Mouse (Mus musculus) c-Kit-negative CD71-positive TER-119-positive erythroid progenitor cells, embryonic 14.5 days (primary cell): ENCODE results near the gene Tifab.

Experiments used
- DNase-seq: peaks from one replicate; pipeline ENCODE4 v3.0.0-alpha.2; 2013; ENCODE audit warnings: low read depth, low spot score

Tifab gene

DNA sequence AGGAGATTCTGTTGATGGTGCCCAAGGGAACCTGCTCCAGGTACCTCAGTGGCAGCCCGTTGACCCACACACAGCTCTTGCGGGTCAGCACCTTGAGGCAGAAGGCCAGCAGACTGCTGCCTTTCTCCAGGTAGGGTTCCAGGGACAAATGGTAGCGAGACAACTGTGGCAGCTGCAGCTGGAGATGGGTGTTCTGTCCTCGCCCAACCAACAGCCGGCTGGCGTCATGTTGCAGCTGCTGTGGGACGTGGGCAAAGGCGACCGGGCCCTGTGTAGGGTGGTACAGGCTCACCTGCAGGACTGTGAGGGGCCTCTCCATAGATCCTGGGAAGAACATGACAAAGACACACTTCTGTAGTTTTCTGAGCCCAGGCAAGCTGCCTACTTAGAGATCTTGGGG lies 2.4 kb downstream of the Tifab start:
- no peak for DNase-seq

GRCm38 (mm10) chr13:56175848-56176247 lies 2.8 kb downstream of the Tifab start:
- no peak for DNase-seq

DNA sequence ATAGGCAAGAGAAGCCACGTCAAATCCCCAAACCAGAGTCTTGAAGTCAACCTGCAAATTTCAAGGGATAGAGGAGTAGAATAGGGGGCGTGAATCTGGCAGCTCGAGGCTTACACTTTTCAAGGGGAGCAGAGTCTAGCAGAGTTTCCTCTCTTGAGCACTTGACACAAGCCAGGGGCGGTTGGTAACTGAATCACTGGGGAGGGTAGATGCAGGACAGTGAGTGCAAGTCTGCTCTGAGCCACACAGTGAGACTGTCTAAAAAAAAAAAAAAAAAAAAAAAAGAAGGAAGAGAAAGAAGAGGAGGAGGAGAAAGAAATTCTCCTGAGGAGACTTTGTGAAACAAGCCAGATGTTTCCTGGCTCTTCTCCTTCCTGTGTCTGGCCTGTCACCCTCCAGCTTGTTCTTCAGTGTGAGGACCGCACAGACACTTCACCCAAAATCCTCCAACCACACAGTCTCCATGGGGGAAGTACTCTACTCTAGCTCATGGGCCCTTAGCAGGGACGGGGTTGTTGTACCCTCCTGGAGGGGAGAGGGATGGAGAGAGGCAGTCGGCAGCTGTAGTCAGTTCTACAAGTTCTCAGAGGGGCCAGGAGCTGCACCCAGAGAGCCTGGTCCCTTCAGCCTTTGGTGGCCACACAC lies 5.7 kb downstream of the Tifab start:
- no peak for DNase-seq

DNA sequence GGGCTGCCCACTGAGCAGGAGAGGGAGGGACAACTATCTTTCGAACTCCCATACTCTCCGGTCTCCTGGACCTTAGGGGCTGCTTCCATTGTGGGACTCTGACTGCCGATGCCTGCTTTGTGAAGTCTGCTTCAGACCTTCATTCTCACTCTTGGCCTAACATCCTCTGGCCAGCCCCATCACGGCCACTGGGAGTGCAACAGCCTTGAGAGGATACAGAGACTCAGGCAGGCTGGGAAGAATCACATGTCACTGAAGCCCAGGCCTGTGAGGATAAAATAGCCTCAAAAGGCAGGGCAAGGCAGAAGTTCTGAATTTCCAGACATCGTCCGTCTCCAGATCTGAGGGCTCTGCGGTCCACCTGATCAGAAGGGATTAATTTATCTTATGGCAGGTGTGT lies 6.6 kb downstream of the Tifab start:
- no peak for DNase-seq

DNA sequence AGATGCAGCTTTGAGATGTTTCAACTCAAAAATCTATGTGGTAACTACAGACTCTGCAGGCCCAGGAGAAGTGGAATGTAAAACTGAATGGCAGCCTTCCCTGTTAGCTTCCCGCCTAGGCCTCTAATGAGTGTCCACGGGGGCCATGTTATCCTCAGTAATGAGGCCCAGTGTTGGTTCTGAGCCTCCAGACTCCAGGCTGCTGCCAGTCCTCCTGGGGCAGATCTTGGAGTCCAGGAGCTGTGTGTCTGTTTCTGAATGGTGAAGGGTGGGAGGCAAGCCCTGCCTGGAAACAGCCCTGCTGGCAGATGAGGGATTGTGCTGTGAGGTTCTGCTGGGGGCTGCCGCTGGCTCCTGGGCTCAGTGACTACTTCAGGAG lies 10.3 kb downstream of the Tifab start:
- DNase-seq = no peak

- no peak for DNase-seq
These were observed 11.0 kb downstream of the Tifab start for GRCm38 (mm10) chr13:56167446-56168402.

DNA sequence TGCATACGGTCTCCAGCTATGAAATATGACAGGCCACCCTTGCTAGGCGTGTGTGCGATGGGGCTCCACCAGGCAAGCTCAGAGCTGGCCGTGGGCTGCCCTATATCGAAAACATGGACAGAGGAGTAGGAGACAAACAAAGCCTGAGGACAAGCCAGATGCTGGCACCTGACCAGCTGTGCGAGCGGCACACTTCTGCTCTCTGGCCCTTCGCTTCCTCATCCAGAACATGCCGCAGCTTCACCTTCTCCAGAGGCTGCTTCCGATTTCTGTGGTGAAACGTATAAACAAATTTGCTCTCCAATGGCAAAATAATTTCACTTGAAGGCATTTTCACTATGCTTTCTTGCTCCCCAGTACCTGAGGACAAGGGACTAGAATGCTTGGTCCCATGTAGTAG lies 13.1 kb downstream of the Tifab start:
- DNase-seq = no peak

DNA sequence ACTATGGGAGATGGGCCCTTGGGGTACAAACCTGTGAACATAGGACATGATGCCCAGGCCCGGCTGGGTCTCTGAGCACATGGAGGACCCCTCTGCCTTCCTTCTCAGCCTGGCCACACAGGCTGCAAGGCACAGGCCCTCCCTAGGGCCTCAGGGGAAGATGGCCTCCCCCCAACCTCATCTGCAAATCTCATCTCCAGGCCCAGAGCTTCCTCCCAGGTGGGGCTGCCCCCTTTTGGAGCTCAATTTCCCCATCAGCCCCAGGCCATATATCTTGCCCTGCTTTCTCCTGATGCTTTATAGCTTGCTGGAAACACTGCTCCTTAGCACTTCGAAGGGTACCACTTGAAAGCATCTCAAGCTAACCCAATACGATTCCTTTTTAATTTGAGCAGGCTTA lies 14.3 kb downstream of the Tifab start:
- DNase-seq = no peak

DNA sequence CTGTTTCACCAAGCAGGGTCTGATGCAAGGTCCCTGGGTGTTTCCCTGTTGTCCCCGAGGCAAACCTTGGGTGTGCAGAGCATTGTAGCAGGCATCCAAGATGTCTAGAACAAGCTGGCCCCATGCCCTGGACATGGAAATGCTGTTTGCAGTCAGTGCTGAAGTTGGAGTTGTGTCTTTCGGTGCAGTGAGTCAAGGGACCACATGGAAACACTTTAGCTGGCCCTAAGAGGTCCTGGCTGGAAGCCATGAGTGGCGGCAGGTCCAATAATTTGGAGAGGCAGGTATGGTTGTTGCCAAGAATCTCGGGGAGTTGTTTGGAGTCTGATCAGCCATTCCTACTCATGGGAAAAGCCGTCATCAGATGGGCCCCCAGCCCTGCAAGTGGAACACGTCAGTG lies 14.9 kb downstream of the Tifab start:
- DNase-seq = no peak

DNA sequence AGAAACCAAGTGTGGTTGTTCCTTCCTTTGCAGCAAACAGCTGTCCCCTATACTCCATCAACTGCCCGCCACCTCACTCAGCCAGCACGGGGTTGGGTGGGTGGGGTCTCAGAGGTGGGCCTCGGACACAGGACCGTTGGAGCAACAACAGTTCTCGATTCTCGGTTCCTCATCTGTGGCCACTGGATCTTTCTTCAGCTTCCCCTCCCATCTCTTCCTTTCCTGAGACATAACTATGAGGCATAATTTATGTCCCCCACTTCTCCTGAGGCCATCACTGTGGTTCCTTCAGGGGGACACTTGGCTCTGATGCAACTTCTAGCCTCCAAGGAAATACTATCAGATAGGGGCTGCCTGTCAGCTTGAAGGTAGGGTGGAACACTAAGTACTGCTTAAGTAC lies 15.8 kb downstream of the Tifab start:
- DNase-seq = no peak

GRCm38 (mm10) chr13:56159614-56160363 lies 18.9 kb downstream of the Tifab start:
- DNase-seq = no peak

GRCm38 (mm10) chr13:56159016-56159601 lies 19.6 kb downstream of the Tifab start:
- no peak for DNase-seq

GRCm38 (mm10) chr13:56155671-56156070 lies 23.0 kb downstream of the Tifab start:
- no peak for DNase-seq

DNA sequence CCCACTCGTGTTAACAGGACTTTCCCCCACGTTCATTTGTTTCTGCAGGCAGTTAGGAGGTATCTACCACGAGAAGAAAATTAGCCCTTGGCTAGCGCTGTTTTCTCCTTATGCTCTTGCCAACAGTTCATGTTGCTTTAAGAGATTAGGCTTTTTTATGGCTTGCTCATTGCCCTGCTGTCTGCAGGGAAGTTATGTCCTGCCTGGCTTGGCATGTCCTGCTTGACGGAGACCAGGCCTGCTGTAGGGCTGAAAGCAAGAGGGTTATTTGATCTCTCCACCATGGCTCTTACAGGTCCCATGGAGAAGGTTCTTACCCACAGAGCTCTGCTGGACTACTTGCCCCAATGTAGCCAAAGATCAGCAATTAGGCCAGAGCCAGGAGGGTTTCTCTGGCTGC lies 23.6 kb downstream of the Tifab start:
- DNase-seq = no peak

- DNase-seq = no peak
These were observed 25.8 kb downstream of the Tifab start for GRCm38 (mm10) chr13:56152773-56153460.

- DNase-seq = peak; percentile 37
These were observed 27.1 kb downstream of the Tifab start for GRCm38 (mm10) chr13:56151404-56152226.

DNA sequence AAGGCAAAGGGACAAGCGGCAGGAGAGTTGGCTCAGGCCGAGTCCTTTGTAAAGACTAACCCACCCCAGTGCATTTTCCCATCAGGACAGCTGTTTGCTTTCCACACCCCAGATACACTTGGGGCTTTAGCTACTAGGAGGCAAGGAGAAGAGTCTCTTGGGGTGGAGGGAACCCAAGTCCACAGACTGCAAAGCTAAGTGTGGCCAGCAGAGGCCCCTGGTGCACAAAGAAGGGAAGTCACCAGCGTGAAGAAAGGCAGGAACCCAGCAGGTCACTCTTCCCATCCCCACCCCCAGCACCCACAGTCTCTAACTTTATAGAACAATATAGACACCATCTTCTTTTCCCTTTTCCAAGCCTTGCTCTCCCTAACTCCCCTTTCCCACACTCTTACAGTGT lies 33.2 kb downstream of the Tifab start:
- DNase-seq = no peak

GRCm38 (mm10) chr13:56144021-56144420 lies 34.7 kb downstream of the Tifab start:
- DNase-seq = no peak

GRCm38 (mm10) chr13:56143151-56143513 lies 35.6 kb downstream of the Tifab start:
- no peak for DNase-seq

GRCm38 (mm10) chr13:56142382-56143150 lies 36.1 kb downstream of the Tifab start:
- DNase-seq = no peak
